Mouse (Mus musculus) lung, postnatal 14 days (tissue): ENCODE results near the gene Obp2b.
A peak's percentile ranks its signal among the peaks of the same experiment; 100 is the strongest.
"Not testable (repeated sequence)": the region's sequence is repeated elsewhere in the genome, so short reads cannot be mapped to it uniquely, and the experiment has no call there.

Experiments used
- DNase-seq: peaks from one replicate; pipeline ENCODE4 v3.0.0; 2021

The Obp2b gene

DNA sequence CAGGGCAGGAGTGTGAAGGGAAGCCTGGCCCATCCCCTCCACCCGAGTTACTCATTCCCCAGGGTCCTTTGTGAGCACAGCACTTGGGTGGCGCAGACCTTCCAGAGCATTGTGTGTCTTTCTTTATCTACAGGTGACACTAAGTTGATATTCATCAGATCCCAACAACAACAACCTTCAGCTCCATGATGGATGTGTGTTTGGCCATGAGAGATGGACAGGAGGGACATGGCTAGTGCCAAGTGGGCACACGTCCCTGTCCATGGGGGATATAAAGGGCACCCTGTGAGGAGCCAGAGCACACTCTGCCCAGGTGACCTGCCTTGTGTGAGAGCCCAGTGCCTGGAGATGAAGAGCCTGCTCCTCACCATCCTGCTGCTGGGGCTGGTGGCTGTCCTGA, at the start of gene Obp2b:
Obp2b (plus strand) TSS at position 301 of the 400 bp plus-strand sequence.
- DNase-seq: not testable (repeated sequence)

DNA sequence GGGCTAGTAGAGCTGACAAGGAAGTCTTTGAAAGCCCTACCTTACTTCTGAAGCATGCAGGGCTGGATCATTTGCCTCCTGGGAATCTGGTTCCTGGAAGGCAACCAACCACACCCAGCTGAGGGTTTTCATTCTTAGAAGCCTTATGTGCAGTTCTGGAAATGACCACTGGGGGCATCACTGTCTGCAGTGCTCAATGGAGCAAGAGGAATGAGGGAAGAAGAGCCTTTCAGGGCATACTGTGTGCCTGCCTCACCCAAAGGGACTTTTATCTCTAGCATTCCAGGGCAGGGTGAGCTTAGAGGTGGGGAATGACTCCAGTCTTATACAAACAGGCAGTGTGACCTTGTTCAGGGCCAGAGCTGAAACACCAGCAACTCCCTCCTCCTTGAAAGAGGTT, 42.2 kb upstream of the Obp2b start:
- peak; percentile 77 for DNase-seq

DNA sequence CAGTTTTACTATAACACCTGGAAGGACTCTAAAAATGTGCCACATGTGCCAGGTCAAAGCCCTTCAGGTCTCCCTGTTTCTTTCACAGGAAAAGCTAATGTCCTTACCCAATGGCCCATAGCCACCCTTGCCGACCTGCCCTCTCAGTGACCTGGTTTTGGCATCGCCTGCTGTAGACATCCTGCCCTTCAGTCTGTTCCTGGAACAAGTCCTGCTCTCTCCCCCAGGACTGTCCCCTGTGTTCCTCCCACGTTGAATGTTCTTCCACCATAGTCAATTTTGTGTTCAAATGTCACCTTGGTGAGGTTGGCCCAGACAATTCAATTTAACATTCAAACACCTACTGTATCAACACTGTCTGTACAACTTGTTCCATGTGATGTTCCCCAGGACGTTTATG, 39.9 kb upstream of the Obp2b start:
- DNase-seq: no peak

DNA sequence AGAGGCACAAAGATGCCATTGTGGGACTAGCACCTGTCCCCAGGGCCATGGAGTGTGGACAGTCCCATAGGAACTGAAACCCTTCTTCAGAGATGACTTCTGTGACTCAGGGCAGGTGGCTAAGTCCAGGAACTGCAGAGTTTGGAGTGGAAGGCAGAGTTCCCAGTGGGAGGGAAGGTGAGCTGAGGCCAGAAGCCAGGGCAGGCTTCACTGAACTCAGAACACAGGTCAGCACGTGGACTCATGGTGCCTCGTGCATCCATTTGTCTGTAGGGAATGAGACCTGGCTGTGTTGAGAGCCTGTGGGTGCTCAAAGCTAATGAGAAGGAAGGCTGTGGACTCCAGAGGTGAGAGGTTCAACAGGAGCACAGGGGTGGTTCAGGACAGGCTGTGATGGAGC, 38.1 kb upstream of the Obp2b start:
- no peak for DNase-seq

DNA sequence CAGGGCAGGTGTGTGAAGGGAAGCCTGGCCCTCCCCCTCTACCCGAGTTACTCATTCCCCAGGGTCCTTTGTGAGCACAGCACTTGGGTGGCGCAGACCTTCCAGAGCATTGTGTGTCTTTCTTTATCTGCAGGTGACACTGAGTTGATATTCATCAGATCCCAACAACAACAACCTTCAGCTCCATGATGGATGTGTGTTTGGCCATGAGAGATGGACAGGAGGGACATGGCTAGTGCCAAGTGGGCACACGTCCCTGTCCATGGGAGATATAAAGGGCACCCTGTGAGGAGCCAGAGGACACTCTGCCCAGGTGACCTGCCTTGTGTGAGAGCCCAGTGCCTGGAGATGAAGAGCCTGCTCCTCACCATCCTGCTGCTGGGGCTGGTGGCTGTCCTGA, 37.1 kb upstream of the Obp2b start, which contains the start of gene Obp2a:
Obp2a (plus strand) TSS at position 301 of the 400 bp plus-strand sequence.
- DNase-seq: not testable (repeated sequence)

DNA sequence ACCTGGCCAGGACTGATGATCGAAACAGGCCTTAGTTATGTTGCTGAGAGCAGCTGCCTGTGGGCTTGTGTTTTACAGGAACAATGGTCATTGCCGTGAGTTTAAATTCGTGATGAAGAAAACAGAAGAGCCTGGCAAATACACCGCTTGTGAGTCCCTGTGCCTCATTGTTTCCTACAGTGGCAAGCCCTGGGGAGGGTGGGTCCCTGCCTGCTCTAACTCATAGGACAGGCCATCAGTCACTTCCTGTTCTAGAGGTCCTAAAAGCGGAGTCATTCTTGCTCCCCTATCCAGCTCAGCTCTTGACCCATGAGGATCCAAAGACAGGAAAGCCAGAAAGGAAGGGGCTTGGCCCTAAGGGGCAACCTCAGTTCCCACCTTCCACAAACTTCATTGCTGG, 35.8 kb upstream of the Obp2b start:
- DNase-seq: no peak

DNA sequence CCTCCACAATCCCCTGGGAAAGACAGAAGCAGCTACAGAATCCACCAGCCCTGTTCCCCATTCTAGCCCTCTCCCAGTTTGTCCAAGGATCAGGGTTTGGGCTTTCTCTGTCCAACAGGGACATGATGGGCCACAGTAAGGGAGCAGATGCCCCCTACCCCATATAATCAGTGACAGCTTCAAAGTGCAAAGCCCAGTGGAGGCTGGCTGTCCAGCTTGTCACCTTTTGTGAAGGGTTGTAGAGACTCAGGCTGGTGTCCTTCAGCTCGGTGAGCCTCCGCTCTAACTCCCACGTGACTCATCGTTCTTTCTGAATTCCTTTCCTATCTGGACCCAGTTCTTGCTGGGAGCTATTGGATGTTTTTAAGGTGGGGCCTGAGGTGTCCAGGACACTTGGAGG, 33.1 kb upstream of the Obp2b start:
- DNase-seq: no peak

DNA sequence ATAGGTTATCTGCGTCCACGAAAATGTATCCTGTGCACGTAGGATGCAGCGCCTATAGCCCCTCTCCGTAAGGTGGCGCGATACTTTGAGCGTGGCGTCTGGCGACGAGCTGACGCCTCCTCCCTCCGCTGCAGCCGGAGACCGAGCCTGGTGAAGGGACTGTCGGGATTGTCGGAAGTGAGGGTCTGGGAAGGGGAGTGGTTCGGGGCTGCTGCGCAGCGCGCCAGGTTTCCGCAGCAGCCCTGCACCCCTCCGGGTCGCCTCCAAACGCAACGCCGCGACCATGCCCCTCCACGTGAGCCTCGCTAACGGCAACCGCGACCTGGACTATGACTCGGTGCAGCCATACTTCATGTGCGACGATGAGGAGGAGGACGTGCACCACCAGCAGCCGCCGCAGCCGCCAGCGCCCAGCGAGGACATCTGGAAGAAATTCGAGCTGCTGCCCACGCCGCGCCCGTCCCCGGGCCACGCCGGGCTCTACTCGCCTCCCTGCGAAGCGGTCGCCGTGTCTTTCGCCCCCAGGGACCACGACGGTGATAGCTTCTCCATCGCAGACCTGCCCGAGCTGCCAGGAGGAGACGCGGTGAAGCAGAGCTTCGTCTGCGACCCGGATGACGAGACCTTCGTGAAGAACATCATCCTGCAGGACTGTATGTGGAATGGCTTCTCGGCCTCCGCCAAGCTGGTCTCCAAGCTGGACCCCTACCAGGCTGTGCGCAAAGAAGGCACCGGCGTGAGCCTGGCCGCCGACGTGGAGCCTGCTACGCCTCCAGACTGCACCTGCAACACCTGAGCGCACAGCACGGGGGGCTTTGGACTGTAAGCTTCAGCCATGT, 29.9 kb upstream of the Obp2b start, which contains the start of gene Bmyc:
Bmyc (plus strand) TSS at position 97 of the 839 bp plus-strand sequence.
- DNase-seq: peak; percentile 76

DNA sequence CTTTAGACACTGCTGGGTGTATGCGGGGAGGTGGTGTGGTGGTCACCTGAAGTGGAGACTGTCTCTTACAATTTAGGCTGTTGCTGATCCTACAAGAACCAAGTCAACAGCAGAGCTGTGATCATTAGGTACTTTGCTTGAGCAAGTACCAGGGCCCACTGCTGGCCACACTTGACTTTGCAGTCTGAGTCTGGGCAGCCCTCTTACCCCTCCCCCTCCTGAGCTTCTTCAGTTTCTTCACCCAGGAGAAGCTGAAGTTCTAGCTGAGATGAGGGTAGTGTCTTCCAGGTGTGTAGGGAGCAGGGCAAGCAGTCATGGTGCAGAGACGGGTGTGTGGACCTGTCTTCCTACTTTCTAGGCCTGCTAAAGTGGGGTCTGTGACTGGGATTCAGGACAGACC, 28.7 kb upstream of the Obp2b start:
- DNase-seq: no peak

DNA sequence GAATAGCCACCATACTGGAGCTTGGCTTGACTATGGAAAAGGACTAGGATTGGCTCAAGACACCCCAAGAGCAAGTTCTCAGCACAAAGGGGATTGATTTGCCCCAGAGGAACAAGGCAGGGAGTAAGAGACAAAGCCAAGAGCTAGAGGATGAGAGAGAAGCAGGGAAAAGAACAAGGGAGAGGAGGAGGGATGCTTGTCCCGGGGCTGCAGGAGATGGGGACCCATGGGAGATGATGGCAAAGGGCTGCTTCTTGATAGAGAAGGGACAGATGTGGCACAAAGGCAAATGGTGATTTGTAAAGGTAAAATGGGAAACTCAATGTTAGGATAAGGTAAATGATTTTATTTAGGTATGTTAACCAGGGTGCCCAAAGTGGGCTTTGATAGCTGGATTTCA, 27.8 kb upstream of the Obp2b start:
- DNase-seq: not testable (repeated sequence)

DNA sequence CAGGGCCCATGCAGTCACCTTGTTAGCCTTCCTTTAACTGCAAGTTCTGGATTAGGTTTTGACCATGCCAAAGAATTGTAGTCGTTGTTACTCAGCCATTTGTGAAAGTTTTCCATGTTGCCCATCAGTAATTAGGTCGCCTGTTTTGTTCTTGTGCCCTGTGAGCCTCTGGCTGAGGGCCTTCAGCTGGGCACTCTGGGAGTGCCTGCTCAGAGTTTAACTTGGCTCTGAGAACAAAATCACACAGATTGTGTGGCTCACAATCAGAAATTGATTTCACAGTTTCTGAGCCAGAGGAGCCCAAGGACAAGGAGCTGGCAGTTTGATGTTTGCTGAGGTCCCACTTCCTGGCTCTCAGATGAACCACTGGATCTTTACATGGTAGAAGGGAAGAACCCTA, 27.0 kb upstream of the Obp2b start:
- not testable (repeated sequence) for DNase-seq

DNA sequence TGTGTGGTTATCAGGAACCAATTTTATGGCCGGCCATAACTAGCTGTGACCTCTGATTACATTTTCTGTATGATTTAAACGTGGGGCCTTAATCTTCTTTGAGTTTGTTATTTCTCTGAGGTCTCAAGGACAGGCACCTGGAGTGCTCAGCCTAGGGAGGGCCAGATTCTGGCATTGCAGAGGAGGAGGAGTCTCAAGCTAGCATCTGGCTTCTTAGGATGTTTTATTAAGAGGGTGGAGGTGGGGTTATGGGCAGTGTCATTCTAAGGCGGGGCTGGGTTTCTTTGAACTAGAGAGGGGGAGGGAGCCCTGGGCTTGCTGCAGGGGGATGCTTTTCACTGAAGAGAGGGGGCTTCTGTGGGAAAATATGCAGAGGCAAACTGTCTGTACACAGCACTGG, 25.2 kb upstream of the Obp2b start:
- not testable (repeated sequence) for DNase-seq

DNA sequence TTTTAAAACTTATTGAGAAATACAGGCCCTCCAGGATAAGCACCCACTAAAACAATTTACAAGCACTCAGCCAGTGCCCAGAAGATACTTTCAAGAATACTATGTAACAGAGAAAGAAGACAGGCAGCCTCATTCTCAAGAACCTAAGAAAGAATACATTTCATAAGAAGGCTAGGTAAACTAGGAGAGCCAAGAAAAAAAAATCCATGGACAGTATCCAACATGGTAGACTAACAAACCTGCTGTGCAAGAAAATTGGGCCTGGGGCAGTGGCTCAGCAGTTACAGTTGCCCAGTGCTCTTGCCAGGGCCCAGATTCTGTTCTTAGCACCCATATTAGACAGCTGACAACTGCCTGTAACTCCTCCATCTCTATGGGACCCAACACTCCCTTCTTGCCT, 19.6 kb upstream of the Obp2b start:
- no peak for DNase-seq

DNA sequence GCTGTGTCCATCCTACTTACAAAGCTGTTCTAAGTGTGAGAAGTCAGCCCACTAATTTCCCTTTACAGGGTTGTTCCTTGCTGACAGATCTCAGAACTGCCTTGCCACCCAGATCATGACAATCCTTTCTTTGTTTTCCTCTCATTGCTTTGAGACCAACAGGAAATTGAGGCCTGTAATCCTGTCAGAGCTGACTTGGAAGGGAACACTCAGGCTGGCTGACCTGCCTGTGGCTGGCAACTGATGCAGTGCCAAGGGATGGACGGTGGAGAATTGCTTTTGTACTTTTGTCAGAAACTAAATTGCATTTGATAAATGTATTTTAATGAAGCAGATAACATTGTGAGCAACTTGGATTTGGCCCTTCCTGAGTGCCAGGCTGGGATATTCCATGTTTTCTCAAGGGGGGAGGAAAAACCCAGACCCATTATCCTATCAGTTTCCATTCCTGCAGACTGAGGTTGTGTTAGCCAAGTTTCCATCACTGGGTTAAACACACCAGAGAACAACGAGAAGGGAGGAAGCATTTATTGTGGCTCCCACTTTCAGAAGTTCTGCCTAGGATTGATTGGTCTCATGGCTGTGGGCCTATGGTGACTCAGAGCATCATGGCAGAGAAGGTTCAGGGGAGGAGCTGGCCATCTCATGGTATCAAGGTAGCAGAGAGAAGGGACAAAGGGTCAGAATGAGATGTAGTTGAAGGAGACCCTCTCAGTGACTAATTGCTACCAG, 3.4 kb upstream of the Obp2b start:
- no peak for DNase-seq

DNA sequence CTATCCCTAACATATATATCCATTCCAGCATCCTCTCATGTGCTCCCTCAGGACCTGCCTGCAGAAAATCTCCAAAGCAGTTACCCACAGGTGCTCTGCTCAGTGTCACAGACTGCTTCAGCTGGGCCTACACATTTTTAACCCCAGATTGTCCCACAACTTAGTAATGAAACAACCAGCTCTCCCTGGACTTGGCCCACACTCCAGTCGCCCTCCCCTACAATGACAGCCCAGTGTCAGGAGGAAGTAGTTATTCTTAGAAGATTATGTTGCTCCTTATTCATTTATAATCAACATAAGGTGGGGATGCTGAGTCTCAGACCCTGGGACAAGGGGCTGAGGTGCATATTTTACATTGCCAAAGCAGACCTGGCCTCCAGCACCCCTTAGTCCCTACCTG, 4.9 kb downstream of the Obp2b start:
- DNase-seq: no peak

DNA sequence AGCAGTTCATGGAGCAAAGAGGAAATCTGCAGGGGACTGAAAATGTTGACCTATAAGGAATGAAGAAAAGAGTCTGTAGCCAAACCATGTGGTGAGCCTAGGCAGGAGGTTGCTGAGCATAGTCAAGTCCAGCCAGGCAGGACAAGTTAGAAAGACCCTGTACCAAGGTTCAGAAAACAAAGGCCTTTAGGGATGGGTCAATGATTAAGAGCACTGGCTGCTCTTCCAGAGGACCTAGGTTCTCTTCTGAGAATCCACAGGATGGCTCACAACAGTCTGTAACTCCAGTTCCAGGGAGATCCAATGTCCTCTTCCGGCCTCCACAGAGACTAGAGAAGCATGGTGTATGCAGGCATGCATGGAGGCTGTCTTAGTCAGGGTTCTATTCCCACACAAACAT, 17.4 kb downstream of the Obp2b start:
- DNase-seq: no peak

DNA sequence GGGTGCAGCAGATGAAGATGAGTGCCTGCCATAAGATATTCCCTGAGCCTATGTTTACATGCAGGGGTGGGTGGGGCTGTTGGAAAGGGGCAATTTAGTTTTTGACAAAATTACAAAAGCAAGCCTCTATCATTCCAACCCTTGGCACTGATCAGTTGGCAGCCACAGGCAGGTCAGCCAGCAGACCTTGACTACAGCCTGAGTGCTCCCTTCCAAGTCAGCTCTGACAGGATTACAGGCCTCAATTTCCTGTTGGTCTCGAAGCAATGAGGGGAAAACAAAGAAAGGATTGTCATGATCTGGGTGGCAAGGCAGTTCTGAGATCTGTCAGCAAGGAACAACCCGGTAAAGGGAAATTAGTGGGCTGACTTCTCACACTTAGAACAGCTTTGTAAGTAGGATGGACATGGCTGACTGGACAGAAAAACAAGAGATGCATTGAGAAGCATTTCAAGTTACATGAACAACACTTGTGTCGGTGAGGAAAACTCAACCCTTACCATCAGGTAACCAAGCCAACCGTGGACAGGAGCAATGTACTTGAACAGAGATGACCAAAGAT, 21.3 kb downstream of the Obp2b start:
- no peak for DNase-seq

DNA sequence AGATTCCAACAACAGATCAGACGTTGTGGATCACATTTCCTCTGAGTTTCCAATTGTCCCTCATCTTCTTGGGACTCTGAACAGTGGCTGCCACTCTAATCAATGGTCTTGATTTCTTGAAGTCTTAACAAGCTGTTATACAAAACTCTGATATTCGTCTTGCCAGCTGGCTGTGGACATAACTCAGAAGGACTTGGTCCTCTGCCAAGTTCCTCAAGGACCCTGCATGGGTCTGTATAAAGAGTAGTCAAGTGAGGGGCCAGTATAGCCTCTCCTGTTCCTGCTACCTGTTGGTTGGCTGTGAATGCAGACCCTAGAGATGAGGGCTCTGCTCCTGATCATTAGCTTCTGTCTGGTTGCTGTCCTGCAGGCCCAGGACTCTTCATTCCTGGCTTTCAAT, 28.5 kb downstream of the Obp2b start, which contains the start of gene Lcn3:
Lcn3 (plus strand) TSS at position 301 of the 400 bp plus-strand sequence.
- DNase-seq: no peak

DNA sequence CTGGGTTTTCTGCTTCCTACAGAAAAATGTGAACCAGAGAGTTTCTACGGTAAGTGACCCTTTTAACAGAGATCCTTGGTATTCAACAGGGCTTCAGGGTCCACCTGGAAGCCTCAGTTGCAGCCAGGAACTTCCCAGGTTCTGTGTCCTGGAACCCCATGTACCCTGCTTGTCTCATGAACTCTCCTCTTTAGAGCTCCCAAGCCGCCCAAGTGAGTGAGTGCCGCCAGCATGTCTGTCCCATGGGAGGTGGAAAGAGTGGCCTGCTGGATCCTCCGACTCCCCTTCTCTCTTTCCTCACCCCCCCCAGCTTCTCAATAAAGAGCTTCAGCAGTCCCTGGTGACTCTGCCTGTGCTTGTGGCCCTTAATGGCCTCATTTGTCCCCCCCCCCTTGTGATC, 31.0 kb downstream of the Obp2b start:
- no peak for DNase-seq

DNA sequence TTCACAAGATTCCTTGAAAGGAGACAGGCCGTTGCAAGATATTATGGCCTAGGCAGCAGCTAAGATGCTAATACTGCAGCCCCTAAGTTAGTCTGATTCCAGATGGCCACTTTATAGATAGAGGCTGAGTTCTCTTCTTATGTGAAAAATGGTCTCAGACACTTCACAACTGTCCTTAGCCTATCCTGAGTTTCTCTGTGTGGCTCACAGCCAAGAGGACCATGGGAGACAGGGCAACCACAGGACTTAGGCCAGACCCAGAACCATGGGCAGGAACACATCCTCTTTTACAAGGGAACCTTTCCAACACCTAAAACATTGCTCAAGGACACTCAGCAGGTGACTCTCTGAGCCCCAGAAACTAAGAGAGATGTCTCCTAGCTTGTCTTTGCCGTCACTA, 36.7 kb downstream of the Obp2b start:
- no peak for DNase-seq

DNA sequence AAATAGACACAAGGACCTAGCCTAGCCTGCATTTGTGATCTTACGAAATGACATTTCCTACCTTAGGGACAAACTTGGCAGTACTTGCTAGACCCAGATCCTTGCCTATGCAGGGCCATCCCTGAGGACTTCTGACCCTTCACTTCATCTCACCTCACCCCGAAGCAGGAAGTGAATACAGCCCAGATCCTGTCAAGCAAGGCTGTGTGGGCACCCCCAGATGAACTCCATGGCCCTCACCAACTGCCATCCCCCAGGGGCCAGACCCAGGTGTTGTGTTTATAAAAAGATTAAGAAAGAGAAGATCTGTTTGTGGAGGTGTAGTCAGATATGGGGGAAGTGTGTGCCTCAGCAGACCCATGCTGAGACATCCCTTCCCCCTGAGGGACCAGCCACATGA, 37.8 kb downstream of the Obp2b start:
- no peak for DNase-seq

DNA sequence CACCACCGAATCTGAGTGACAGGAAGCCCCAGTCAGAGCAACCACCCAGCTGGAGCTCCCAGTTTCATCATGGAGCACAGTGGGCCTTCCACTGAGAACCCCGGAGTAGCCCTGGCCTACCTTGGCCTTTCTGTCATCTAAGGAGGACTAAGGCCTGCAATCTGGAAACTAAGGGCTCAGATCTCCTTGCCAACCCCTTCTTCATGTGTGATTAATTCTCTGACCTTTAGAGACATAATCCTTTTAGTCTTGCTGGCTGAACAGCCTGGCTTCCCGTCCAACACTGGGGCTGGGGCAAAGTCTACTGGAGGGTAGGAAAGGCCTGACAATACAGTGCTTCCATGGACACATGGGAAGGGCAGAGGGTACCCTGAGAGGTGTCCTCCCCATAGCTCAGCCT, 39.2 kb downstream of the Obp2b start:
- DNase-seq: no peak

DNA sequence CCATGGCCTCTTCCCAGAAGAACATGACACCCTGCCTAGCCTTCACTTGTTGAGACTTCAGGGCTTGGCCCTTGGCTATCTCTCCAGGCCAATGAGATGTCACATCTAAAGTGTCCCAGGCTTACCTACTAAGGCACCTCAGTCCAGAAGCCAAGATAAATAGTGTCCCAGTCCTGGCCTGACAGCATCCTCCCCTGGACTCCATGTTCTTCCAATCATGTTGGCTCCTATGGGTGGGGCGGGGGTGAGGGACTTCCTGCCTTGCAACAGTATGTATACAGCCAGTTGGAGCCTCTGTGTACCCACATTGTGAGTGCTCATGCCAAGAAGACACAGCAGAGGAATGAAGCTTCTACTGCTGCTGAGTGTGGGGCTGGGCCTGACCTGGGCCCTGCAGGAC, 39.9 kb downstream of the Obp2b start, which contains the start of gene Lcn11:
Lcn11 (plus strand) TSS at position 301 of the 400 bp plus-strand sequence.
- no peak for DNase-seq

DNA sequence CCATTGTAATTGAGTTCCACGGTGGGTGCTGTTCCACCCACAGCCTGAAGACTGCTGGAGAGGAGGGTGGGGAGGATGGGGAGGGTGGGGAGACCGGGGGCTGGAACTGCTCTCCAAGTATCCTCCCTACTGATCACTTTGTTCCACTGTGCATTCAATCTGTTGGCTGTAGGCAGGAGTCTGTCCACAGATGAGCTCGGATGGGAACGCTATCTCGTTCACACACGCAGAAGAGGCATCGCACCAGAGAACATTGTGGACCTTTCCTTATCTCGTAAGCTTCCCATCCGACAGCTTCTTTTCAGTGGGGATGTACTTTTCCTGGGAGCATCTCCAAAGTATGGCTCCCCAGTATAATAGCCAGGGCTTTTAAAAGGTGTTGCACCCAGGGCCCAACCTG, 42.3 kb downstream of the Obp2b start:
- no peak for DNase-seq
